Mouse (Mus musculus): Measurements from ENCODE around the gene Slc25a34.

DNA sequence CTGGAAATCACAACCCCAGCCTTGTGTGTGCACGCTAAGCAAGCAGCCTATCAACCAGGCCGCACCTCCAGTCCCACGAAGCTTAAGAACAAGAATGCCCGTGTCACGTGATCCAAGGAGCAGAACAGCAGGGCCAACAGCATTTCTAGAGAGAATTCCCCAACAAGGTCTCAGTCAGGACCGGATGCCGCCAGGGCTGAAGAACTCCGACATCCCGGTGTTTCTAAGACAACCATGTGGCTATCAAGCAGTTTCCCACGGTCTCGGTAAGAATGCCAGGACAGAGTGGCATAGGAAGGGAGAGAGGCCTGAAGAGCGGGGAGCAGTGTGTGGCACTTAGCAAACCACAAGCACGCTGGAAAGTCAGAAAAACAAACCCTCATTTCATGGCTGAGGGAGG lies 30.2 kb upstream of the Slc25a34 start:
- TF ChIP-seq POLR2A (IDR thresholded peaks at IDR 0.05; ENCODE audit: borderline replicate concordance, extremely low read depth, insufficient read depth, insufficient read length, poor library complexity, severe bottlenecking): no peak
- TF ChIP-seq CTCF (IDR thresholded peaks at IDR 0.05; ENCODE audit: borderline replicate concordance, extremely low read depth, insufficient read depth, insufficient read length): no peak
